Mouse (Mus musculus) hindbrain, embryonic 16.5 days (tissue): ENCODE results near the gene Ctnnbip1. TPM values are rescaled to one million over a fixed set of nuclear protein-coding genes. Genes with fewer than 3 reads are reported as not detected.

Experiments
- ATAC-seq: fragments of 200-750 bp; cut with Nextera tagmentation; 2 replicates; pipeline ENCODE4 v1.8.0; 2017; ENCODE audit warnings: moderate TSS enrichment, moderate library complexity
- H3K27ac ChIP-seq: fragments of 300-500 bp; sonication (generic); 2 replicates; pipeline ENCODE4 v1.5.1; 2014; ENCODE audit warnings: low read depth, mild to moderate bottlenecking, control low read depth, low read length, moderate library complexity
- H3K27me3 ChIP-seq: fragments of 300-500 bp; sonication (generic); replicated peaks from 2 replicates; pipeline ENCODE4 v1.6.1; 2014; ENCODE audit warnings: low read length; ENCODE audit not compliant: control insufficient read depth, insufficient read depth
- H3K36me3 ChIP-seq: fragments of 300-500 bp; sonication (generic); 2 replicates; pipeline ENCODE4 v1.6.1; 2014; ENCODE audit warnings: mild to moderate bottlenecking, low read length, moderate library complexity, mixed read lengths; ENCODE audit not compliant: control insufficient read depth, insufficient read depth
- H3K4me1 ChIP-seq: fragments of 300-500 bp; sonication (generic); 2 replicates; pipeline ENCODE4 v1.6.1; 2014; ENCODE audit warnings: low read depth, low read length; ENCODE audit not compliant: control insufficient read depth, insufficient read depth
- H3K4me2 ChIP-seq: fragments of 300-500 bp; sonication (generic); 2 replicates; pipeline ENCODE4 v1.6.1; 2014; ENCODE audit warnings: mild to moderate bottlenecking, low read length, control low read depth, moderate library complexity
- H3K4me3 ChIP-seq: fragments of 300-500 bp; sonication (generic); 2 replicates; pipeline ENCODE4 v1.5.1; 2014; ENCODE audit warnings: mild to moderate bottlenecking, low read length, control low read depth, moderate library complexity
- H3K9ac ChIP-seq: fragments of 300-500 bp; sonication (generic); 2 replicates; pipeline ENCODE4 v1.6.1; 2014; ENCODE audit warnings: low read depth, mild to moderate bottlenecking, control low read depth, low read length, moderate library complexity
- H3K9me3 ChIP-seq: fragments of 300-500 bp; sonication (generic); 2 replicates; pipeline ENCODE4 v1.6.1; 2014; ENCODE audit warnings: mild to moderate bottlenecking, low read length, moderate library complexity; ENCODE audit not compliant: control insufficient read depth
- WGBS: fragments of 180-500 bp; shearing (Covaris S2); extraction: QIAGEN DNeasy Blood & Tissue Kit; methylation state at CpG from one replicate; pipeline ENCODE4 v1.1.7; 2014; 5-methylcytosine and 5-hydroxymethylcytosine counted together
- polyA plus RNA-seq: library from polyadenylated mRNA; unstranded; fragments of >200 nt; fragmentation: Nextera tagmentation; extraction: Ambion mirVana; gene quantifications from 2 replicates; pipeline ENCODE4 v1.2.1, GENCODE M21; 2015

Ctnnbip1 gene
- polyA plus RNA-seq, 1 experiment from 2014 or later = 106 TPM

DNA sequence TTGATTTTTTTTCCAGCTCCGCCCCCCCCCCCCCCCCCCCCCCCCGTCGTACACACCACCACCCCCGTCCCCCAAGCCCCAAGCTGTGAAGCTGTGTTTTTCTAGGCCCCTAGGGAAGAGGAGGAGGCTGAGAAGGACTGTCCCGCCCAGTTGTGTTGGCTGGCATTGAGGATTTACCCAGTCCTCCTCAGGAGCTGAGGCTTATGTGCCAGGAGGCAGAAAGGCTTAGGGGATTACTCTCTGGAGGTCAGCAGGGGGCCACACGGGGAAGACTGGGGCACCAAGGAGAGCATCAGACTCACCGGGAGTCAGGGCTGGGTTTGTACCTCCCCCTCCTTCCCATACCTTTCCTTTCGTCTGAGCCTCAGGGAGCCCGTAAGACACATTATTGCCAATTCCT lies 54.4 kb downstream of the Ctnnbip1 start:
- 31% methylated on average over 5 of the region's 9 CpGs for WGBS

DNA sequence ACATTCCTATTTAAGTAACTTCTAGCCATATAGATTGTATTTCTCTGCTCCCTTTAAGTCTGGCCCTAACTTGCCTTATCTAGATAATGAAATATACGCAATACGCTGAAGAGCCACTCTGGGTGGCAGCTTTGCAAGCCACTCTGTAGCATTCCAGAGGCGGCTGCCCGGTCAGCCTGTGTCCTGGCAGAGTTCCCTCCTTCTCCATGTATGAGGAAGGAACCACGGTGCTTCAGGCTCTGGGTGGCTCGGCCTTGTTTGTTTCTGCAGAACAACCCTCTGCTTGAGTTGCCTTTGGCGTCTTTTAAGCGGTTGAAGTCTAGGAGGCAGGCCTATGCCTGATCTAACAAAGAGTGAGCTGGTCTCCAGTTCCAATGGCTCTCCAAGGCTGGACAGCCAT lies 54.8 kb downstream of the Ctnnbip1 start:
- 58% methylated on average over 8 of the region's 8 CpGs for WGBS
- Histone ChIP-seq H3K36me3 (no peaks in the 10 kb centered on the region), H3K4me1 (peaks cover 18% of the 10 kb centered on the region), H3K9ac (no peak overlapping the region), H3K4me2 (no peak overlapping the region), H3K4me3 (no peak overlapping the region), H3K27me3 (no peaks in the 10 kb centered on the region), H3K27ac (no peak overlapping the region), H3K9me3 (no peaks in the 10 kb centered on the region)
- no peak for ATAC-seq

More for the DNA sequence above, 54.4 kb downstream of the Ctnnbip1 start:
- Histone ChIP-seq H3K4me2 (no peak overlapping the region), H3K9ac (no peak overlapping the region), H3K27ac (no peak overlapping the region), H3K27me3 (no peaks in the 10 kb centered on the region), H3K9me3 (no peaks in the 10 kb centered on the region), H3K4me1 (peaks cover 17% of the 10 kb centered on the region), H3K36me3 (no peaks in the 10 kb centered on the region), H3K4me3 (no peak overlapping the region)
- ATAC-seq = no peak

DNA sequence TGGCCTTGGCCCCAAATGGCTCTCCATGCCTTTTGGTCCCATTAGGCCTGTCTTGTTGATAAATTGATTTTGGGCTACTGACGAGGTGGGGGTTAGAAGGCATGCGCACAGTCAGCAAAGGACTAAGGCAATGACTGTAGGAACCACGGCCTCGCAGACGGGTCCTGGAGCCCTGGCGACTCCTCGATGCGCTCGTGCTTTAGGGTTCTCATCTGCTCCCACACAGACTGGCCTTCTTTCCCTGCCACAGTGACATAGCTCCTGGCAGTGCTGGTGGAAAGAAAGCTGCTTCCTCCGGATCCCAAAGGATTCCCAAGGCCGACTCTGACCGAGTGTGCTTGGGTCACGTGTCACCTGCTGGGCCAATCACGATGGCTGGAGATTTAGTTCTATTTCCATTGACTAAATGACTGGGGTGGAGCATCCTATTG lies 56.4 kb downstream of the Ctnnbip1 start:
- Histone ChIP-seq H3K27ac (no peak overlapping the region), H3K36me3 (no peaks in the 10 kb centered on the region), H3K4me2 (0 out of 2 replicates have a peak overlapping the region, but pooled peaks have one; percentile 2), H3K4me3 (no peak overlapping the region), H3K27me3 (no peaks in the 10 kb centered on the region), H3K4me1 (peaks cover 21% of the 10 kb centered on the region), H3K9me3 (no peaks in the 10 kb centered on the region), H3K9ac (no peak overlapping the region)
- whole genome bisulfite sequencing = 59% methylated on average over 14 of the region's 14 CpGs
- no peak for ATAC-seq

DNA sequence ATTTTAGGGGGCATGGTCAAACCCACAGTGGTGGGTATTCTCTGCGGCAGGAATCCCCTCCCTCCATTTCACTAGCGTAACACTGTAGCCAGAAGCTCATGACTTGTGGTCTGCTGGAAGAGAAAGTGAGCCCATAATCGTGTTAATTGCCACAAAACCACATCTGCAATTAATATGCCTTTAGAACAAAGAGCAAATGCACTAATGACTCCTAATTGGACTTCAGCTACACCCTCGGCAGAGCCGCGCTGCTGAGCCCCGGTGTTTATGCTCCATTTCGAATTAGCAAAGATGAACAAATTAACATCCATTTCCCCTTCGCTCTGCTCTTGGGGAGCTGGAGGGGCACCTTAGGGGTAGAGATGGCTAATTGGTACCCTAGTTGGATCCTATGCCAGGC lies 58.0 kb downstream of the Ctnnbip1 start:
- Histone ChIP-seq H3K27ac (no peak overlapping the region), H3K4me3 (no peak overlapping the region), H3K4me1 (peaks cover 21% of the 10 kb centered on the region), H3K9me3 (no peaks in the 10 kb centered on the region), H3K9ac (no peak overlapping the region), H3K36me3 (no peaks in the 10 kb centered on the region), H3K4me2 (no peak overlapping the region), H3K27me3 (no peaks in the 10 kb centered on the region)
- ATAC-seq = no peak
- WGBS = 57% methylated on average over 9 of the region's 9 CpGs

DNA sequence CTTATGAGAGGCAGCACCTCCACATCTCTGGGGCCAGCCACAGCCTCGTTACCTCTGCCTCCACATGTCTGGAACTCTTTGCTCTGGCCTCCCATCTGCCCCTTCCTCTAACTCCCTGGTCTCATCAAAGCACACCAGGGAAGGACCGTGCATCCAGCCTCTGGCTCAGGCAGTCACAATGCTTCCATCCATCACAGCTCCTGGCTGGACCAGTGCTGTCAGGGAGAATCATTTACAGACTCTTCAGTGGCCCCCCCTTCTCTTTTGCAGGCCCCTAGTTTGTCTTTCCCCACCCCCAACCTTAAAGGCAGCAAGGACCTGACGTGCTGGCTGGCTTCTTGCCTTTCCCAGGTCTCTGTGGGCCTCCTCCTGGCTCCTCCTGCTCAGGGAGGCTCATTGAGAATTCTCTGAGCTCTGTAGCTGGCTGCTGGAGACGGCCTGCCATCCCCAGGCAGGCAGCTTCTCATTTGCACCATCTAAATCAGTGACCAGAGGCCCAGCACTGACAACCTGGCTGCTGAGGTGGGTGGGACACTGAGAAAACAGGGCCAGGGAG lies 59.0 kb downstream of the Ctnnbip1 start:
- WGBS = 11% methylated on average over 4 of the region's 4 CpGs
- Histone ChIP-seq H3K4me2 (no peak overlapping the region), H3K9ac (peak overlapping the region; percentile 43), H3K9me3 (no peaks in the 10 kb centered on the region), H3K27ac (peak overlapping the region; percentile 54), H3K27me3 (no peaks in the 10 kb centered on the region; the same call in 1 of the 2 replicates), H3K4me3 (no peak overlapping the region), H3K36me3 (no peaks in the 10 kb centered on the region), H3K4me1 (peaks cover 19% of the 10 kb centered on the region)
- ATAC-seq = peak; percentile 63

DNA sequence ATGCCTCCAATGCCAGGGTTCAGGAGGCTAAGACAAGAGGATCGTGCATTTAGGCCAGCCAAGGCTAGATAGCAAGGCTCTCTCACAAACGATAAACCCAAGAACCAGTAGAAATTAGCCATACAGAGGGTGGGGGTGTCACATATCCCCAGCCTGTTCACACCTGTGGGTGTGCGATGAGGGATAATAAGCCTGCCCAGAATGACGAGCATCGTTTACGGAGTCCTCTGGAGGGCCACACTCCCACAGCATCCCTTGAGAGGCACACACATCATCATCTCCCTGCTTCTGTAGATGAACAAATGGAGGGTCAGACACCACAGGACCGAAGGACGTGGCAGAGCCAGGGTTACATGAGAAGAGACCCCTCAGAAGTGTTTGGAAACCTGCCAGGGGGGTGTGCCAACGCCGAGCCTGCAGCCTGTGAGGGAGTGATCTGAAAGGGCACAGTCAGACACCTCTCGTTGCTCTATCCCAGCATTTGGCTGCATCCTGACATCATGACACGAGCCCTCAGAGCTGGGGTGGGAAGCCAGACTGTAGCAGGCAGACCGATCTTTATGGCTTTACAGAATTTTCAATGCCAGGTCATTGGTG lies 60.1 kb downstream of the Ctnnbip1 start:
- ATAC-seq = no peak
- Histone ChIP-seq H3K36me3 (no peaks in the 10 kb centered on the region), H3K9me3 (no peaks in the 10 kb centered on the region), H3K4me1 (peaks cover 19% of the 10 kb centered on the region), H3K4me2 (no peak overlapping the region), H3K4me3 (no peak overlapping the region), H3K27me3 (no peaks in the 10 kb centered on the region; the same call in 1 of the 2 replicates), H3K9ac (no peak overlapping the region), H3K27ac (no peak overlapping the region)
- WGBS = 43% methylated on average over 13 of the region's 13 CpGs

DNA sequence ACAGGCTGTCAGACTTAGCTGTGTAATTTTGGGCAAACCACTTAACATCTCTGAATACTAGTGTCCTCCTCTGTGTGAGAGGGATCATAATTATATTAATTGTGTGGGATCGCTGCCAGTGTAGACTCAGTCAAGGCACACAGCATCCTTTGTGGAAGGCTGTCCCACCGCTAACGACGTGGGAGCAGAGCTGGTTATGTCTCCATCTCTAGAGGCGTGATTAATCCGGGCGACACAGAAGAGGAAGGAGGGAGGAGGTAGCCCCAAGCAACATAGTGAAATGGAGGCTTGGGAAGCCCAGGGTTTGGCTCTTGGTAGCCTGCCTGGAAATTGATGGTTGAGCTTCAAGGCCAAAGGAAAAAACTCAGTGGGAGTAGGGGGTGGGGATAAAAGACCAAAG lies 60.8 kb downstream of the Ctnnbip1 start:
- Histone ChIP-seq H3K27me3 (no peaks in the 10 kb centered on the region; the same call in 1 of the 2 replicates), H3K4me1 (peaks cover 19% of the 10 kb centered on the region), H3K27ac (no peak overlapping the region), H3K4me3 (no peak overlapping the region), H3K36me3 (no peaks in the 10 kb centered on the region), H3K9ac (no peak overlapping the region), H3K9me3 (no peaks in the 10 kb centered on the region), H3K4me2 (no peak overlapping the region)
- ATAC-seq = no peak
- 26% methylated on average over 7 of the region's 7 CpGs for WGBS

DNA sequence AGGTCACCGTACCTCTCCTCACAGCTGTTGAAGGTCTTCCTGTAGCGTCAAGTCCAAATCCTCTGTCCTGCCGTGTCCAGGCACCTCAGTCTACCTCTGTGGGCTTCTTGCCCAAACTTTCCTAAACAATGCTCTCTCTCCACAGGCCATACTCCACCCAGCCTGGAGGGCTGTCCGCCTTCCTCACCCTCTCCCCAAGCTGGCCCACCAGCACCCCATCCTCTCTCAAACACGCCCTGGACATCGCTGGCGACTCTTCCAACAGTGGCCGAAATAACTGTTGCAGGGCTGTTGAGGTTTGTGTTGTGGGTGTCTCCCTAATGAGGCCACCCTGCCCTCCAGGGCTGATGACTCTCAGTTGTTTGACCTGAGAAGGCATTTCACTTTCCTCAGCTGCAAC lies 67.2 kb downstream of the Ctnnbip1 start:
- Histone ChIP-seq H3K27ac (no peak overlapping the region), H3K9ac (no peak overlapping the region), H3K9me3 (no peaks in the 10 kb centered on the region), H3K4me1 (peaks cover 10% of the 10 kb centered on the region), H3K27me3 (no peaks in the 10 kb centered on the region; the same call in 1 of the 2 replicates), H3K36me3 (no peaks in the 10 kb centered on the region), H3K4me3 (no peak overlapping the region), H3K4me2 (no peak overlapping the region; the same call in 1 of the 2 replicates)
- WGBS = 87% methylated on average over 8 of the region's 8 CpGs
- no peak for ATAC-seq

DNA sequence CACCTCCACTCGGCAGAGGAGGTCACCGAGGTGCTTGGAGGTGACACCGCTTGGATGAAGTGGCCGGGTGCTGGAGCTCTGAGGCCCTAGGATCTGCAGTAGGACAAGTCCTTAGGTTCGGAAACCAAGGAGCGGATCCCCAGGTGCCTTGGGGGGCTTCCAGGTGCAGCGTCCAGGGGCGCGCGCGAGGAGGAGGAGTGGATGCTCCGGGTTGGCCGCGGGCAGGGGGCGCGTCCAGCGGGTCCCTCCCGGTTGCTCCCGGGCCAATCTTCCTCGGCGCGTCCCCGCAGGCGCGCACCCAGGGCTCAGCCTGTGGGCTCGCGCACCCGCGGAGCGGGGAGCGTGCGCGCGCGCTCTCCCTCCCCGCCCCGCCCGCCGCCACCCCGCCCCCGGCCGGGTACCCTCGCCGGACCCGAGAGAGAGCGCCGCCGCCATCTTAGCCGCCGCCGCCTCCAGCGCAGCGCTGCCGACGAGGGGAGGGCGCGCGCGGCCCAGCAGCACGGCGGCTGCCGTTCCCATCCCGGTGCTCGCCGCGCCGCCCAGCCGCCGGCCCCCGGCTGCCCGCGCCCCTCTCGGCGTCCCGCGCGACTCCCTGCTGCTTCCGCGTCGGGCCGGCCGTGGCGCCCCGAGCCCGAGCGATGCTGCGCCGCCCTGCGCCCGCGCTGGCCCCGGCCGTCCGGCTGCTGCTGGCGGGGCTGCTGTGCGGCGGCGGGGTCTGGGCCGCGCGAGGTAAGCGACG lies 68.2 kb downstream of the Ctnnbip1 start, which contains the start of gene Clstn1:
TSS of gene Clstn1 (plus strand) at position 425 of the 739 bp plus-strand sequence.
- H3K27ac ChIP-seq = peak within 1 kb of the TSS; percentile 90
- H3K9me3 ChIP-seq = no peaks in the 10 kb centered on the region
- under 1% methylated on average over 37 of the region's 103 CpGs for WGBS
- H3K4me2 ChIP-seq = peak within 1 kb of the TSS; percentile 90
- peak within 1 kb of the TSS; percentile 96 for H3K4me3 ChIP-seq
- peaks cover 10% of the 10 kb centered on the region for H3K4me1 ChIP-seq
- ATAC-seq = peak; percentile 84
- H3K27me3 ChIP-seq = no peaks in the 10 kb centered on the region; the same call in 1 of the 2 replicates
- peak within 1 kb of the TSS; percentile 96 for H3K9ac ChIP-seq
- no peaks in the 10 kb centered on the region for H3K36me3 ChIP-seq
